Mouse (Mus musculus) spleen, adult 2 months (tissue): ENCODE measurements around the gene Tardbp. TPM values are rescaled to one million over a fixed set of nuclear protein-coding genes. Genes with fewer than 3 reads are reported as not detected.

Experiments used
- DNase-seq, 2 experiments: peaks; one replicate each; pipeline versions ENCODE4 v3.0.0 to v3.0.0-alpha.2; 2012 to 2021; ENCODE audit warnings: low spot score in 2 of 2, low read depth in 1 of 2
- H3K27ac ChIP-seq: fragments of 200-500 bp; 2 replicates; pipeline ENCODE4 v1.5.1; 2012; ENCODE audit warnings: low read length, inconsistent platforms; ENCODE audit not compliant: insufficient read depth
- H3K27me3 ChIP-seq: fragments of 200-500 bp; 2 replicates; pipeline ENCODE4 v1.6.1; 2012; ENCODE audit warnings: mild to moderate bottlenecking, moderate library complexity, low read length, inconsistent platforms; ENCODE audit not compliant: control insufficient read depth, insufficient read depth
- H3K36me3 ChIP-seq: fragments of 200-500 bp; 2 replicates; pipeline ENCODE4 v1.6.1; 2012; ENCODE audit warnings: mild to moderate bottlenecking, low read length, inconsistent platforms; ENCODE audit not compliant: control insufficient read depth, insufficient read depth
- H3K4me1 ChIP-seq: fragments of 200-500 bp; 2 replicates; pipeline ENCODE4 v1.6.1; 2011; ENCODE audit warnings: inconsistent platforms; ENCODE audit not compliant: control insufficient read depth, insufficient read depth, insufficient read length
- H3K4me3 ChIP-seq: fragments of 200-500 bp; 2 replicates; pipeline ENCODE4 v1.5.1; 2011; ENCODE audit warnings: mild to moderate bottlenecking, inconsistent platforms; ENCODE audit not compliant: insufficient read depth, insufficient read length; ENCODE audit errors: extremely low read depth
- CTCF ChIP-seq: fragments of 200-500 bp; IDR thresholded peaks from 2 replicates; pipeline ENCODE4 v1.5.1; 2011; ENCODE audit warnings: mild to moderate bottlenecking, inconsistent platforms; ENCODE audit not compliant: insufficient read depth, insufficient read length, insufficient replicate concordance; ENCODE audit errors: extremely low read depth
- POLR2A ChIP-seq: fragments of 200-500 bp; IDR thresholded peaks from 2 replicates; pipeline ENCODE4 v1.6.1; 2011; ENCODE audit warnings: low read depth, low read length, inconsistent platforms
- WGBS: fragments of 180-500 bp; shearing (Covaris S2); methylation state at CpG from one replicate; pipeline ENCODE4 v1.1.7; 2018; 5-methylcytosine and 5-hydroxymethylcytosine counted together
- polyA plus RNA-seq: library from polyadenylated mRNA; depleted of rRNA; stranded (reverse); fragments of >200 nt; gene quantifications from 2 replicates; pipeline ENCODE4 v1.2.3, GENCODE M21; 2012

Gene Tardbp
- polyA plus RNA-seq, 1 experiment = 57.0 TPM

- Histone ChIP-seq H3K4me1 (no peaks in the 10 kb centered on the region), H3K27me3 (no peaks in the 10 kb centered on the region), H3K4me3 (no peak overlapping the region), H3K27ac (no peak overlapping the region), H3K36me3 (0 out of 2 replicates have a peak, but pooled peaks cover 2% of the 10 kb centered on the region)
- WGBS = 57% methylated on average over 4 of the region's 4 CpGs
- TF ChIP-seq CTCF = no peak
- no peak for TF ChIP-seq POLR2A
- DNase-seq = no peak
Observed at GRCm38 (mm10) chr4:148601871-148602270, 24.9 kb downstream of the Tardbp start.

- no peak for DNase-seq
- Histone ChIP-seq H3K4me3 (no peak overlapping the region), H3K27me3 (no peaks in the 10 kb centered on the region), H3K36me3 (0 out of 2 replicates have a peak, but pooled peaks cover 3% of the 10 kb centered on the region), H3K27ac (no peak overlapping the region), H3K4me1 (no peaks in the 10 kb centered on the region)
- TF ChIP-seq CTCF (no peak), POLR2A (no peak)
- WGBS = 82% methylated on average over 4 of the region's 4 CpGs
Observed at GRCm38 (mm10) chr4:148600316-148600715, 26.5 kb downstream of the Tardbp start.

- TF ChIP-seq CTCF (no peak), POLR2A (no peak)
- no peak for DNase-seq
- no peaks in the 10 kb centered on the region for H3K4me1 ChIP-seq
- H3K27ac ChIP-seq = no peak overlapping the region
- peaks cover 13% of the 10 kb centered on the region for H3K36me3 ChIP-seq
- no peak overlapping the region for H3K4me3 ChIP-seq
- H3K27me3 ChIP-seq = no peaks in the 10 kb centered on the region
- WGBS = 92% methylated on average over 12 of the region's 12 CpGs
Observed at GRCm38 (mm10) chr4:148598826-148599225, 28.0 kb downstream of the Tardbp start.

- Histone ChIP-seq H3K4me3 (no peak overlapping the region), H3K27me3 (no peaks in the 10 kb centered on the region), H3K4me1 (peaks cover 11% of the 10 kb centered on the region; the same call in 1 of the 2 replicates), H3K36me3 (peaks cover 15% of the 10 kb centered on the region), H3K27ac (no peak overlapping the region)
- no peak for DNase-seq
- TF ChIP-seq CTCF = no peak
- TF ChIP-seq POLR2A = no peak
- 93% methylated on average over 3 of the region's 3 CpGs for WGBS
Observed at GRCm38 (mm10) chr4:148596731-148597130, 30.1 kb downstream of the Tardbp start.

- Histone ChIP-seq H3K27ac (no peak overlapping the region), H3K4me1 (peaks cover 11% of the 10 kb centered on the region; the same call in 1 of the 2 replicates), H3K27me3 (no peaks in the 10 kb centered on the region), H3K36me3 (peaks cover 15% of the 10 kb centered on the region), H3K4me3 (no peak overlapping the region)
- 91% methylated on average over 6 of the region's 6 CpGs for WGBS
- TF ChIP-seq CTCF (no peak), POLR2A (no peak)
- DNase-seq = no peak
Observed at GRCm38 (mm10) chr4:148595916-148596315, 30.9 kb downstream of the Tardbp start.

GRCm38 (mm10) chr4:148593996-148594395 lies 32.8 kb downstream of the Tardbp start:
- no peak overlapping the region for H3K27ac ChIP-seq
- TF ChIP-seq CTCF (no peak), POLR2A (no peak)
- H3K4me3 ChIP-seq = no peak overlapping the region
- no peaks in the 10 kb centered on the region for H3K27me3 ChIP-seq
- WGBS = 95% methylated on average over 11 of the region's 11 CpGs
- peaks cover 14% of the 10 kb centered on the region; the same call in 1 of the 2 replicates for H3K4me1 ChIP-seq
- H3K36me3 ChIP-seq = peaks cover 15% of the 10 kb centered on the region
- no peak for DNase-seq

- TF ChIP-seq POLR2A (no peak), CTCF (no peak)
- no peak for DNase-seq
- peaks cover 13% of the 10 kb centered on the region for H3K36me3 ChIP-seq
- under 1% methylated on average over 52 of the region's 53 CpGs for WGBS
- peak overlapping the region; percentile 79 for H3K4me3 ChIP-seq
- H3K27ac ChIP-seq = no peak overlapping the region
- peaks cover 14% of the 10 kb centered on the region; the same call in 1 of the 2 replicates for H3K4me1 ChIP-seq
- H3K27me3 ChIP-seq = no peaks in the 10 kb centered on the region
Observed at GRCm38 (mm10) chr4:148591637-148592380, 35.0 kb downstream of the Tardbp start.
